Mouse (Mus musculus) embryo, embryonic 9.5 days (tissue): ENCODE measurements around the gene Bcas1.

Source experiments
- DNase-seq: peaks from one replicate; pipeline ENCODE4 v3.0.0-alpha.2; 2017; ENCODE audit errors: extremely low spot score

Bcas1 gene

DNA sequence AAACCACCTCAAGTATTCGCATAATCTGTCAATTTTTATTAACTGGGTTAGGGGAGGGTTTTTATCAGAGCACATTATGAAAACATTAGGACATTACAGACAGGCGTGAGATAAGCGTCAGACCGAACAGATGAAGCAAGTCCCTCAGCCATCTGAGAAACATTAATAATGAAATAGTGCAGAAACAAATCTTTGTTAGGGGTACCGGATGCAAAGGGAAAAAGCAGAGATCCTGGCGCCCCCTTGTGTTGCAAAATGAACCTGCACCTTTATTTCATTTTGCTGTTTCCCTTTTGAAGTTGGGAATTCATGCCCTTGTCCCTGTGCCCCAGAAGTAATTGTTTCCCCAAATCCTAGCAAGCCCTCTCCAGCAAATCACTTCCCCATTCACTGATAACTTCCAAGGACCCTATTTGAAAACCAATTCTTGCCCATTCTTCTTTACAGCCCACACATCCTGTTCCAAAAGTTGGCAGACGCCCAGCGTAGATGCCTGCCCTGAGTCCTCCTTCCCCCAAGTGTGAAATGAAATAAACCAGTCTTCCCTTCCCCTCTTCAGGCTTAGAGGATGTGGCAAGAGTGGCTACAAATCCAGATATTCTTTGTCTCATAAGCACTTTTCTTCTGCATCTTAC is 80.4 kb downstream of the Bcas1 start:
- peak; percentile 56 for DNase-seq

DNA sequence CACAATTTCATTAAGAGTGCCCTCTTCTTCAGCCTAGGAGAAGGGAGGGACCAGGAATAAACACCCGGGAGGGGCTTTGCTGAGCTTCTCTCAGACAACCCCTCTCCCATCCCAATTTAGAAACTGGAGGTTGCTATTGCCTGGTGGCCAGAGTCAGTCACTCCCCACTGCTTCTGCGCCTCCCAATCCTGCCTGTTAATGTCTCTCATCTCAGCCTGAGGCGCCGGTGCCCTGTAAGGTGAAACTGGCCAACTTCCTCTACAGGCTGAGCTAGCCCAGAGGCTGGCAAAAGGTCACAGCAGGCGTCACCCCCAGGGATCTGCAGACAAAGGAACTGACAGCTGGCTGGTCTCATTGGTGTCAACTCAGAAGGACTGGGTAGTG is 82.2 kb downstream of the Bcas1 start:
- DNase-seq, result peak; percentile 73

DNA sequence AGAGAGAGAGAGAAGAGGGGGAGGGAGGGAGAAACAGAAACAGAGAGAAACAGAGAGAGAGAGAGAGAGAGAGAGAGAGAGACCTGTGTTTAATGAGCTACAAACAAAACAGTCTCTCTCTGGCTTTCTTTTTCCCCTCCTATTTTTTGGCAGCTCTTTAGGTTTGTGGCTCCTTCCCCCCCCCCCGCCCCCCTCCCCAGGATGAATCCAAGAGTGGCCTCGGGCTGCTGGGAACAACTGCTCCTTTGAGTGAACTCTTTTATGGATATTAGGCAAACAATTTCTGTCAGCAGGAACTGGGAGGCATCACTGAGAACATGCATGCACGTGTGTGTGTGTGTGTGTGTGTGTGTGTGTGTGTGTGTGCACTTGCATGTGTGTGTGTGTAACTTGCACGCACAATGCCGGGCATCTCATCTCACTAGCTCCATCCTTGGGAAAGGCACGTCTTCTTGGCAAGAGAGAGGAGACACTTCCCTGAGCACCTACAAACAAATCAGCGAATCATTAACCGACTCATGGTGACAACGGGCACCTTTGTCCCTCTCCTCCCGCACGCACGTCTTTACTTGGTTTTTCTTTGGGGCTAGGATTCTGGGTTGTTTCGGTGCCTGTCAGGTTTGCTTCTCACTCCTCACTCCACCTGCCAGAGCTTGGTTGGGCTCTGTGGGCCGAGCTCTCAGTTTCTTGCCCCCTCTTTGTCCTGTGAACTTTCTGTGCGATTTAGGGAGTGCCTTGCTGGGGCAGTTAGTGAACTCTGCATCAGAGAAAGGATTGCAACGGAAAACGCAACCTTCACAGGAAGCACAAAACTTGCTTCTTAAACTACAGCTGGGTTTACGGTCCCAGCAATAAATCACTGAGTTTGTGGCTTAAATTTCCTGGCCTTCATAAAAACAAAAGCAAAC is 82.9 kb downstream of the Bcas1 start:
- no peak for DNase-seq

DNA sequence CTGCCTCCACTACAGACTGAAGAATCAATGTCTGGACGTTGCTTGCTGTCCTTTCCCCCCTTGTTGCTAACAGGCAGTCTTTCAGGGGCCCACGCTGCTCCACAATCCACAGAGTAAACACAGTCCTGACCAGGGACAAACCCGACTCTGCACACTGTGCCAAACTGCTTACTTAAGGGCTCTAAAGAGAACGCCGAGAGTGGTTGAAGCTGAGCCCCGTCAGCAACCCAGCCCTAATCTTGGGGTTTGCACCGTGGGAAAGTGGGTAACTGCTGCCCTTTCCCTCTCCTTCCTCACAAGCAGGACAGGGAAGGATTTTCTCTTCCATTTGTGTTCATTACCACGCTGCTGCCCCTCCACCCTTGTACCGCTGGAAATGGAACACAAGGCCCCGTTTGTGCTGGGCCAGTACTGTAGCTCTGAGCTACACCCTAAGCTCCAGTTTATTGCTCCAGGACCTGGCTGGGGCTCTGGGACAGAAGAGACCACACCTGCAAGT is 83.8 kb downstream of the Bcas1 start:
- no peak for DNase-seq

DNA sequence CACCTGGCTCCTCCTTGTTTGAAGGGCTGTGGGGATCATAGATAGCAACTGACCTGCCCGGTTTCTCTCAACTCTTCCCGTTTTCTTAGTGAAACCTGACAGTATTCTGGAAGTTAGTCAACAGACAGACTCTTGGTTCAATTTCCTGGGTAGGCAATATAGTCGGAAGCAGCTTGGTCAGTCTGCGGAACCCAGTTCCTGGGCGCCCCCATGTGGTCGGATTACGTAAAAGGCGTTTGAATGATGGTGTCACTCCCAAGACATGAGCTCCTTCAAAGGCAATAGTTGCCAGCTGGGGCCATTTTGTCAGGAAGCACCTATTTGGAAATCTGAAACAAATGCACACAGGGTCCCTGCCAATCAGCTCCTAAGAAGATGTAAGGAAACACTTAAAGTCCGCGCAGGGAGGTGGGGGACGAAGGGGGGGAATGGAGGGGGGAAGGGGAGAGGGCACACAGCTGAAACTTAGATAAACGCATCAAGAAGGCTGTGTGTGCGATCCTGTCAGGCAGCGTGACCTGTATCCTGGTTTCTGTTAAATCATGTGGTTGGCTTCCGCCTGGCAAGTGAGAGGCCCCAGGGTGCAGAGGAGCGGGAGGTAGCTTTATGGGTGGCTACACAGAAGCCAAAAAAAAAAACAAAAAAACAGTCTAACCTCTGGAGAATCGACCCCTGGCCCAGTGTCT is 84.4 kb downstream of the Bcas1 start:
- peak; percentile 79 for DNase-seq

DNA sequence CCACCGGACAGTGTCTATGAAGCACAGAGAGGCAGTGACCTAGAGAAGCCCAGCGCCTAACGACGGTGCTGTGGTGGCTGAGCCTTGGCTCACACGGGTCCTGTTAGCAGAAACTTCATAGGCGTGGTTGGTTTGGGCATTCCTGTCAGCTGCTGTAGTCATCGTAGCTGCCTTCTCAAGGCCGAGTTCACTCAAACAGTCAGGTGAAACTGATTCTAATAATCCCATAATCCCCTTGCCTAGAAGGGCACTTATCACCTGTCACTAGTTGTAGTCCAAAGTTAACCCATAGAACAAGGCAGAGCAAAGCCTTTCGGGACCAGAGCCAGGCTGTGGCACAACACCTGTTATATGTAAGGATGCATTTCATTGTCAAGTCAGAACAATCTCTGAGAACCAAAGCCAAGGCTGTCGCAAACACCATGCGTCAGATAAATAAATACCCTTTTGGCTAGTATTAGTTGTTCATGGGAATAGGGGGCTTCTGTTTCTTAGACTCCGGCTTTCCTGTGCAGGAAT is 85.3 kb downstream of the Bcas1 start:
- no peak for DNase-seq

DNA sequence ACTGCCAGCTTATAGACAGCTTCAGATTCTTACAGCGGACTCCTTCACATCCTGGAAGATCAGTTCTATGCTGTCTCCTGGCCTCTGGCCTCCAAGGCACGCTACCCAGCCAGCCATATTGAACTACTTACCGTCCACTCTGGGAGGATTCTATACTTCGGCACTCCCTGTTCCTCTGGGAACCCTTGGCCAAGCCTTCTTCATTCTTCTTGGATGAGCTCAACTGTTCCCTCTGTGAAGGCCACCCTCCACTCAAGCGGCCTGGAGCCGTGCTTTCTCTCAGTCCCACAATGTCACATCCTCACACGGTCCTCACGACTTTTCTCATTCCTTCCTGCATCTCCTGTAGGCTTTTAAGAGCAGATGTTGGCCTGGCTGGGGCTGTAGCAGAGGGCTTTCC is 86.5 kb downstream of the Bcas1 start:
- DNase-seq, result no peak

DNA sequence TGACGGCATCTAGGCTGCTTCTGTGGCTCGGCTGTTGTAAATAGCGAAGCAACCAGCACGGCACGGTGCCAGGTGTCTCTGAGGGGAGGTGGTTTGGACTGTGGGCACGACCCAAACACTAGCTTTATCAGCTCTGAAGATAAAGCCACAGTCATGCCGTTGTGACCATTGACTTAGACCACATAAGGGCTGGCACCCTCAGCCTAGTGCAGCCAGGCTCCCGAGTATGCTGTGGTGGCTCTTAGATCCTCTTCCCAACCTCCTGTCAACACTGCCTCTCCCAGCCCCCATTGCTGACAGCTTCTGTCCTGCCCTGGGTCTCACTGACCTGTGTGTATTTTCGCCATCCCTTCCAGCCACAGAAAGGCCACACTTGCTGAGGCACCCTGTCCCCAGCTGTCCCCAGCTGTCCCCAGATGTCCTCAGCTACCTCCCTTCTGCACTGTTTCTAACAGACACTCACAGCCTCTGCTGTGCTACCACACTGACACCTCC is 91.3 kb downstream of the Bcas1 start:
- no peak for DNase-seq

DNA sequence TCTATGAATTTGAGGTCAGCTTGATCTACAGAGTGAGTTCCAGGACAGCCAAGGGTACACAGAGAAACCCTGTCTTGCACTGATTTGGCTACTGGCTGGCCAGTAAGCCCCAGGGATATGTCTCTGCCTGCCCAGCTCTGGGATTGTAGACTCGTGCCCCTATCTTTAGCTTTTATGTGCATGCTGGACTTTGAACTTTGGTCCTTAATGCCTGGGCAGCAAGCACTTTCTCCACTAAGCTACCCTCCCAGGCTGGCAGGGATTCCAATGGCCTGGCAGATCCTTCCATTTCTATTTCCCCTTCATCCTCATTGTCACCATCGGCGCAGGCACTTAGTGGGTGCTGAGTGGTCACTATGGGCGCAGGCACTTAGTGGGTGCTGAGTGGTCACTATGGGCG is 92.5 kb downstream of the Bcas1 start:
- DNase-seq, result no peak

DNA sequence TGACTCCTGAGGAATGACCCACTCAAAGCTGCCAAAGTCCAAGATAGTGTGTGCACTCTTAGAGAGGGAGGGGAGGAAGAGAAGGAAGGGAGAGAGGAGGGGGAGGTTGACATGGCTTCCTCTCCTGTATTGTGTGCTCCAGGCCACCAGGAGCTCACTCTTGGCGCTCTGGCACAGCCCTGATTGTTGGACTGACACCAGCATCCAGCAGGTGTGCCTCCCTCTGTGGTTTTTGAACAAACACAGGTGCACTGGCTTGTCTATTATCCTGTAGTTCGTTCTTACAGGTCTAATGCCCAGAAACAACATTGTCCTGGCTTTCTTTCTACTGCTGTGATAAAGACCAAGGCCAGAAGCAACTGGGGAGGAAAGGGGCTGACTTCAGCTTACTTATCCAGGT is 95.8 kb downstream of the Bcas1 start:
- no peak for DNase-seq

DNA sequence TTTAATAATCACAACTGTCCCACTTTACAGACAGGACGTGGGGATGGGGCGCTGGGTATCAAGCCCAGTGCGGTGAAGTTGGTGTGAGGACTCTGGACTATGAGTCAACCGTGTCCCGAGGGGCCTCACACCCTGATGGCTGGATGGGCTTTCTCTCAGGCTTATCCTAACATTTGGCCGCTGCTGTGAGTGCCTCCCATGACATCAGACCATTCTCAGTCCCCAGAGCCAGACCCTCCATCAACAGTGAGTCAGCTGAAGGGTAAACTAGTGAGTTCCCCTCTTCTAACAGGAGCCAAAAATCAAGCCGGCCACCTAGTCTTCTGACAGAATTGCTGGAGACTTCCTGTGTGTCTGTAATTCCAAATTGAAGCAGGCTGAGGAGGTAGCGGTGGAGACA is 97.2 kb downstream of the Bcas1 start:
- DNase-seq, result no peak

DNA sequence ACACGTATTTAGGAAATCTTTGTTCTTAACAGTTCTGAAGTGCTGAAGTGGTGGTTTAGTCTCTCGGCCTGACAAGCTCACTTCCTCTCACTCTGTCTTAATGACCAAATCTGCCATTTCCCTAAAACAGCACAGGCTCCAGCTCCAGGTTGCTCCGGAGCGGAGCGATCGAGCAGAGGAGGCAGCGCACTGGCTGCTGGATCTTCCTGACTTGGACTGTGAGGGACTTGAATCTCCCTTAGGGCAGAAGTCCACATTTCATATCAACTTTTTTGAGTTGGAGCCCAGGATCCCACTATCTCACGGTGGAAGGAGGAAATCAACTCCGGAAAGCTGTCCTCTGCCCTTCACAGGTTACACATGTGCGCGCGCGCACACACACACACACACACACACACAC is 97.7 kb downstream of the Bcas1 start:
- no peak for DNase-seq

DNA sequence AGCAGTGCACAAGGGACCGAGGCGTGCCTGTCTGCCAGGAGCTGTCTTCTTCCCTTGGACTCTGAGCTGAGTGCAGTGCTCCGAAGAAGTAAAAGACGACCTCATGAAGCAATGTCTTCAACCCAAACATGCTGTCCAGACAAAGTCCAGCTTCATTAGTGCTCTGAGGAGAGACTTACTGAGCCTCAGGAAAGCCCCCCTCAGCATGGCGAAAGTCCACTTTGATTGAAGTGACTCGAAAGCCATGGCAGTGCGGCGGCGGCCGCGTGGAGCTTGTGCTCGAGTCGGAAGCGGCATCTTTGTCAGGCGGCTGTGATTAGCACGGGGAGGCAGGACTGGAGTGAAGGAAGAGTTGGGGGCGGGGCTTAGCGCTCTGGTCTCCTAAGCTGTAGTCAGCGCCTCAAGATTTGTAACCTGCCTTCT is 103.7 kb downstream of the Bcas1 start:
- peak; percentile 84 for DNase-seq

DNA sequence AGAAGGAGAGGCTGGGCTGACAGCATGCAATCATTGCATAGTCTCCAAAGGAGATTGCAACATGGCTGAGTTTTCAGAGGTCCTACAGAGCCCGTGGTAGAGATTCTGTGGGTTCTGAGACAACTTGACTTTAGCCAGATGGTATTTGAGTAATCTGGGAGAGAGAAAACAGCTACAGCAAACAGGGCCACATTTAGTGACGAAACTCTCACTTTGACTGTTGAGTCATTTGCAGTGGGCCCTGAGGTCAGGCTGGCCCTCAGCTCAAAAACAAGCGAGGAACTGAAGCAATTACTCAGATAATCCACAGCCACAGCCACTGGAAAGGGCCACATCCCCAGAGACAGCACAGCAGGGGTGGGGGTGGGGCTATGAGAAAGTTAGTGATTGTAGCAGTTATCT is 105.6 kb downstream of the Bcas1 start:
- no peak for DNase-seq

DNA sequence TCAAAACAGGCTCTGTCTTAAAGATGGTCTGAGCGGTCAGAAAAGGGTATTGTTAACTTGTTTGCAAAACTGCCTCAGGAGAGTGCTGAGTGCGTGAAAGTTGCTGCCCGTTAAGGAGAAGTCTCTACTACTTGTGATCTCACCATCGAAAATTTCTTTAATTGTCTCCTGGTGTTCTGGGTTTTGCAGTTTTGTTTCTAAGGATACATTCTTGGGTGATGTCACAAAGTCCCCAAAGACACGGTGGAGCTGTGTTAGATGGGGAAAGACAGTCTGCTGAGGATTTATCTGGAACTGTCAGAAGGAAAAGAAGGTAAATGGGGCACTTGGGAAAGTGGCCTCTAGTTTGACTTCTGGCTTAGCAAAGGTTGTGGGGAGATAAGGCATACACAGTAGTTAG is 106.1 kb downstream of the Bcas1 start:
- no peak for DNase-seq

DNA sequence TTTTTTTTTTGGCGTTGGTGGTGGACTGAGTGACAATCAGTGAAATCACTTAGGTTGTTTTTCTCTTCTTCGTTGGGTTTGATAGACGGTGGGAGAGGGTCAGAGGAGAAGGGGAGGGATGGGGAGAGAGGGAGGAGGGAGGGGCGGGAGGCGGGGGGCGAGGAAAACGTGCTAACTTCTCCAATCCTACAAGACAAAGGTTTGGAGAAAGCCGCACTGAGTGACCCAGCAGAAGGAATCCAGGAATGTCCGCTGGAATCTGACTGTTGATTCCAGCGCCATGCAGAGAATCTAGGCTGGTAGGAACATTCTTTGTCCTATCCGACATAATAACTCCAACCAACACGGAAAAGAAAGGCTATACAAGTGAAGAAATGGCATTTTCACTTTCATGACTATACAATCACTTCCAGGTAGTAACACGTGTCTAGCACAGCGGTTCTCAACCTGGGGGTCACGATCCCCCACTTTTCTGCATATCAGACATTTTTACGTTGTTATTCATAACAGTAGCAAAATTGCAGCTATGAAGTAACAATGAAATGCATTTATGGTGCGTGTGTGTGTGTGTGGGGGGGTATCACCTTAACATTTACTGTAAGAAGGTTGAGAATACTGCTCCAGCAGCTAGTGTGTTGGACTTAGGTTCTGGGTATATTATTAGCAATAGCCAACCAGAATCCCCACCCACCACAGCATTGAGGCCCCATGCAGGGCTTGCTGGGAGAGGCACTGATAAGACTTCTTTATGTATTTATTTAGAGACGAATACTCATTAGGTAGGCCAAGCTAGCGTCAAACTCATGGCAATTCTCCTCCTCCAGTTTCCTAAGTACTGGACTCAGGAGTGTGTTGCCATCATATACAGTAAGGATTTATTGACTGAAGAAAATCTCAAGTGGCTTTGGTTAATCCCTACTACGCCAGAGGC is 107.8 kb downstream of the Bcas1 start:
- peak; percentile 69 for DNase-seq

DNA sequence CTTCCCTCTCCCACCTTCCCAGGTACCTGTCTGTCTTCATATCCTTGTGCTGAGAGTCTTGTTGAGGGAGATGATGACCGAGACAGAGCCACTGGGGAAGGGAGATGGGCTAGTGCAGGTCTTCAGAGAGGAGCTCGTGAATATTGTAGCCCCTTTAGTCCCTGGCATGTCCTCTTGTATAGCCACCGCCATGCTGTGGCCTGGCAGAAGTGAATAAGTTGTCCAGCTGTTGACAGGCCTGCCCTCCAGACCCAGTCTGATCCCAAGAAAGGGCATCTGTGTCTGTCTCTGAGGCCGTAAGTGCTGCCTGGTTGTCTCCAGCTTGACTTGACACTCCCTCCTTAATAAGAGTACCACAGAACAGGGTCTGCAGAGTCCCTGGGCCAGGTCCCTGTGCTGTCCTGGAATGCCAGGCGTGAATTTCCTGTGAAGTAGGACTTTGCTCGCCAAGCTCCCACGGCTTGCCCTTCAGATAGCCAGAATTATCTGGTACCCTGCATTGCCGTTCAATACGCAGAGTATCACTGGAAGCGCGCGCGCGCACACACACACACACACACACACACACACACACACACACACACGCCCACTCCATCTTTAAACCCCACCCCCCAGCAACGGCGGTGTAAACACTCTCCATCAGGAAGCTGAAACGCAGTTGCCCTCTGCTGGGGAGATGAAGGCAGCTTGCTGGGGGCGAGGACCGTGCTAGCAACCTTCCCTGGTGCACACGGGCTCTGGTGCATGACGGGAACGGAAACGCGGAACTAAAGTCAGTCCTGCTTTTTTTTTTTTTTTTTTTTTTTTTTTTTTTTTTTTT is 108.7 kb downstream of the Bcas1 start:
- peak; percentile 89 for DNase-seq

DNA sequence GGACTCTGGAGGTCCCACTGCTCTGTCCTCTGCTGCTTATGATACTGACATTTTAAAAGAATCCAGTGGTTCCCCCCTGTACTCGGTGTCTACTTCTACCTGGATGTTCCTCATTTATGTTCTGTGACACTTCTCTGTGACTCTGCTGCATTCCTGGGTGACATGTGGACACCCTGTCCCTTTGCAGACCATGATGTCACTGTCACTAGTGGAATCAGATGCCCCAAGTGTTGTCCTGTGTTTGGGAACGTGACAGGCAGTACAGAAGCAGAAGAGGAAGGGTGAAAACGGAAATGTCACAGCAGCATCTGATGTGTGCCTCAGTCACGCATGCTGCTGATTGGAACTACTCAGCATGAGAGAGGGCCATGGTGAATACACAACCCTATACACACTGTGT is 110.9 kb downstream of the Bcas1 start:
- DNase-seq, result no peak

DNA sequence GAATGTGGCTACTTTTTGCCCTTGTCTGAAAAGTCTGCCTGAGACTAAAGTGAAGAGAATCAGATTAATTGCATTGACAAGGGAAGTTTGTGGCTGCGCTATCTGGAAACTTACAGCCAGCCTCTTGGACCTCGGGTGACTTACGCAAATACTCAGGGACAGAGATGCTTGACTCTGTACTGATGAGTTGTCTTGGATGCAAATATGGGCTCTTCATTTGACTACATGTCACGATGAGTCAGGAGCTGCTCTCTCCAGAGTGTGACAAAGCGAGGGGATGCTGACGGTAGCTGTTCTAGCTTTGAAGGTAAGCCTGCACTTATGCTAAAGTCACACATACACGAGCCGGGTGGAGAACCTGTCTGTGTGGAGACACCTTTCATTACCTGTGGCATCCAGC is 111.3 kb downstream of the Bcas1 start:
- DNase-seq, result no peak

DNA sequence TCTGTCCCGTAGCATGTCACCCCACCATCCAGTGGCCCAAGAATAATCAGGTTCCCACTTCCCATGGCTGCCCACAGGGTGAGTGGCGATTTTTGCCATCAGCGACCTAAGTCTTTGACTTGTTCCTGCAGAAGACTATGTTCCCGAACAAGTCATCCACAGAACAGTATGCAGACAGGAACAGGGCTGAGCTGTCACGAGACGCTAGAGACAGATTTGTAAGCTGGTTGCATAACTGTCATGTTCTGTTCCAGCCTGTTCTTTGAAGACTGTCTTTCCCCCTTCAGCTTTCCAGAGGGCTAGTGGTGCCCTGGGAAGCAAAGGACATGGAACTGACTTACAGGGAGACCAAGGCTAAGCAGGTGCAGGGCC is 116.7 kb downstream of the Bcas1 start:
- DNase-seq, result no peak
